Mouse (Mus musculus) right cerebral cortex, postnatal 36 days (tissue): ENCODE measurements around the gene Npsr1.
A peak's percentile ranks its signal among the peaks of the same experiment; 100 is the strongest.

Experiments used
- DNase-seq, 2 experiments: peaks; one replicate each; pipeline ENCODE4 v3.0.0; 2022; ENCODE audit warnings: low spot score in 2 of 2, mixed read lengths in 1 of 2

The Npsr1 gene

GRCm38 (mm10) chr9:24236461-24236860 is 138.7 kb downstream of the Npsr1 start:
- DNase-seq = no peak

GRCm38 (mm10) chr9:24247557-24247956 is 149.8 kb downstream of the Npsr1 start:
- DNase-seq = no peak

- DNase-seq = no peak
These were observed 156.4 kb downstream of the Npsr1 start for GRCm38 (mm10) chr9:24254236-24254635.

- DNase-seq = no peak
These were observed 182.9 kb downstream of the Npsr1 start for GRCm38 (mm10) chr9:24280498-24281287.

GRCm38 (mm10) chr9:24282617-24283016 is 184.8 kb downstream of the Npsr1 start:
- no peak for DNase-seq

GRCm38 (mm10) chr9:24283071-24283470 is 185.3 kb downstream of the Npsr1 start:
- DNase-seq = peak in 1 of 2 experiments; percentile 12

- no peak for DNase-seq
These were observed 185.7 kb downstream of the Npsr1 start for GRCm38 (mm10) chr9:24283536-24283935.

GRCm38 (mm10) chr9:24284239-24285084 is 186.7 kb downstream of the Npsr1 start:
- peak in 1 of 2 experiments; percentile 9 for DNase-seq

GRCm38 (mm10) chr9:24285419-24285818 is 187.6 kb downstream of the Npsr1 start:
- DNase-seq = no peak

GRCm38 (mm10) chr9:24291385-24291784 is 193.6 kb downstream of the Npsr1 start:
- no peak for DNase-seq

- DNase-seq = no peak
These were observed 195.6 kb downstream of the Npsr1 start for GRCm38 (mm10) chr9:24293252-24293959.

GRCm38 (mm10) chr9:24302906-24303305 is 205.1 kb downstream of the Npsr1 start:
- DNase-seq = no peak

GRCm38 (mm10) chr9:24306990-24307389 is 209.2 kb downstream of the Npsr1 start:
- DNase-seq = no peak

GRCm38 (mm10) chr9:24307400-24307799 is 209.6 kb downstream of the Npsr1 start:
- DNase-seq = no peak

GRCm38 (mm10) chr9:24315835-24316234 is 218.0 kb downstream of the Npsr1 start:
- no peak for DNase-seq

GRCm38 (mm10) chr9:24331661-24332060 is 233.9 kb downstream of the Npsr1 start:
- DNase-seq = no peak

GRCm38 (mm10) chr9:24341321-24341720 is 243.5 kb downstream of the Npsr1 start:
- DNase-seq = no peak

GRCm38 (mm10) chr9:24347011-24347410 is 249.2 kb downstream of the Npsr1 start:
- DNase-seq = no peak

- DNase-seq = peak in 1 of 2 experiments; percentile 7
These were observed 251.7 kb downstream of the Npsr1 start for GRCm38 (mm10) chr9:24349510-24349909.

GRCm38 (mm10) chr9:24351402-24351801 is 253.6 kb downstream of the Npsr1 start:
- no peak for DNase-seq
